Mouse (Mus musculus) spleen, adult 2 months (tissue): ENCODE data around the gene Fdxacb1. TPM values are rescaled to one million over a fixed set of nuclear protein-coding genes. Genes with fewer than 3 reads are reported as not detected.

Experiments used
- DNase-seq, 2 experiments: peaks; one replicate each; pipeline versions ENCODE4 v3.0.0 to v3.0.0-alpha.2; 2012 to 2021; ENCODE audit warnings: low spot score in 2 of 2, low read depth in 1 of 2
- H3K27ac ChIP-seq: fragments of 200-500 bp; 2 replicates; pipeline ENCODE4 v1.5.1; 2012; ENCODE audit warnings: low read length, inconsistent platforms; ENCODE audit not compliant: insufficient read depth
- H3K27me3 ChIP-seq: fragments of 200-500 bp; 2 replicates; pipeline ENCODE4 v1.6.1; 2012; ENCODE audit warnings: mild to moderate bottlenecking, moderate library complexity, low read length, inconsistent platforms; ENCODE audit not compliant: control insufficient read depth, insufficient read depth
- H3K36me3 ChIP-seq: fragments of 200-500 bp; 2 replicates; pipeline ENCODE4 v1.6.1; 2012; ENCODE audit warnings: mild to moderate bottlenecking, low read length, inconsistent platforms; ENCODE audit not compliant: control insufficient read depth, insufficient read depth
- H3K4me1 ChIP-seq: fragments of 200-500 bp; 2 replicates; pipeline ENCODE4 v1.6.1; 2011; ENCODE audit warnings: inconsistent platforms; ENCODE audit not compliant: control insufficient read depth, insufficient read depth, insufficient read length
- H3K4me3 ChIP-seq: fragments of 200-500 bp; 2 replicates; pipeline ENCODE4 v1.5.1; 2011; ENCODE audit warnings: mild to moderate bottlenecking, inconsistent platforms; ENCODE audit not compliant: insufficient read depth, insufficient read length; ENCODE audit errors: extremely low read depth
- CTCF ChIP-seq: fragments of 200-500 bp; IDR thresholded peaks from 2 replicates; pipeline ENCODE4 v1.5.1; 2011; ENCODE audit warnings: mild to moderate bottlenecking, inconsistent platforms; ENCODE audit not compliant: insufficient read depth, insufficient read length, insufficient replicate concordance; ENCODE audit errors: extremely low read depth
- POLR2A ChIP-seq: fragments of 200-500 bp; IDR thresholded peaks from 2 replicates; pipeline ENCODE4 v1.6.1; 2011; ENCODE audit warnings: low read depth, low read length, inconsistent platforms
- WGBS: fragments of 180-500 bp; shearing (Covaris S2); methylation state at CpG from one replicate; pipeline ENCODE4 v1.1.7; 2018; 5-methylcytosine and 5-hydroxymethylcytosine counted together
- polyA plus RNA-seq: library from polyadenylated mRNA; depleted of rRNA; stranded (reverse); fragments of >200 nt; gene quantifications from 2 replicates; pipeline ENCODE4 v1.2.3, GENCODE M21; 2012

Fdxacb1 gene
- polyA plus RNA-seq, 1 experiment: 3.2 TPM

- DNase-seq: no peak
- Histone ChIP-seq H3K27ac (no peak overlapping the region), H3K27me3 (no peaks in the 10 kb centered on the region; the same call in 1 of the 2 replicates), H3K36me3 (no peaks in the 10 kb centered on the region), H3K4me3 (no peak overlapping the region), H3K4me1 (no peaks in the 10 kb centered on the region)
- TF ChIP-seq CTCF: no peak
- TF ChIP-seq POLR2A: no peak
- WGBS: 84% methylated on average over 6 of the region's 6 CpGs
These were observed 17.3 kb upstream of the Fdxacb1 start for GRCm38 (mm10) chr9:50750706-50751105.

- H3K27ac ChIP-seq: 0 out of 2 replicates have a peak within 1 kb of the TSS, but pooled peaks have one; percentile 0
- no peak for DNase-seq
- H3K4me3 ChIP-seq: peak within 1 kb of the TSS; percentile 20; the same call in 1 of the 2 replicates
- 79% methylated on average over 22 of the region's 22 CpGs for WGBS
- no peaks in the 10 kb centered on the region for H3K27me3 ChIP-seq
- no peaks in the 10 kb centered on the region for H3K4me1 ChIP-seq
- H3K36me3 ChIP-seq: no peaks in the 10 kb centered on the region
- no peak for TF ChIP-seq CTCF
- no peak for TF ChIP-seq POLR2A
These were observed 16.7 kb upstream of the Fdxacb1 start, which contains the start of gene Cryab for GRCm38 (mm10) chr9:50751323-50751722. Gene Cryab (plus strand): TSS chr9:50751325.

- H3K4me3 ChIP-seq: peak within 1 kb of the TSS; percentile 20; the same call in 1 of the 2 replicates
- no peak for DNase-seq
- 83% methylated on average over 14 of the region's 14 CpGs for WGBS
These were observed 15.9 kb upstream of the Fdxacb1 start, which contains the start of gene Hspb2 for GRCm38 (mm10) chr9:50752054-50752602. Gene Hspb2 (minus strand): TSS chr9:50752354.

GRCm38 (mm10) chr9:50752784-50753615 is 15.0 kb upstream of the Fdxacb1 start:
- Histone ChIP-seq H3K36me3 (no peaks in the 10 kb centered on the region), H3K27me3 (no peaks in the 10 kb centered on the region), H3K27ac (no peak overlapping the region; the same call in 1 of the 2 replicates), H3K4me1 (no peaks in the 10 kb centered on the region), H3K4me3 (peak overlapping the region; percentile 17; the same call in 1 of the 2 replicates)
- WGBS: 84% methylated on average over 17 of the region's 17 CpGs
- TF ChIP-seq CTCF (no peak), POLR2A (no peak)
- no peak for DNase-seq

More at GRCm38 (mm10) chr9:50752054-50752602, 15.9 kb upstream of the Fdxacb1 start, which contains the start of gene Hspb2:
- Histone ChIP-seq H3K4me1 (no peaks in the 10 kb centered on the region), H3K27ac (peak within 1 kb of the TSS; percentile 43; the same call in 1 of the 2 replicates), H3K27me3 (no peaks in the 10 kb centered on the region), H3K36me3 (no peaks in the 10 kb centered on the region)
- TF ChIP-seq CTCF (no peak), POLR2A (no peak)

- WGBS: 67% methylated on average over 7 of the region's 7 CpGs
- Histone ChIP-seq H3K4me1 (no peaks in the 10 kb centered on the region), H3K36me3 (no peaks in the 10 kb centered on the region), H3K27ac (no peak overlapping the region), H3K27me3 (no peaks in the 10 kb centered on the region), H3K4me3 (no peak overlapping the region)
- TF ChIP-seq CTCF: no peak
- no peak for TF ChIP-seq POLR2A
- DNase-seq: no peak
These were observed 14.1 kb upstream of the Fdxacb1 start for GRCm38 (mm10) chr9:50753947-50754346.

- no peak overlapping the region for H3K4me3 ChIP-seq
- 76% methylated on average over 5 of the region's 5 CpGs for WGBS
- H3K4me1 ChIP-seq: no peaks in the 10 kb centered on the region
- H3K36me3 ChIP-seq: no peaks in the 10 kb centered on the region
- no peak overlapping the region for H3K27ac ChIP-seq
- DNase-seq: no peak
- no peaks in the 10 kb centered on the region for H3K27me3 ChIP-seq
- TF ChIP-seq POLR2A (no peak), CTCF (no peak)
These were observed 11.3 kb upstream of the Fdxacb1 start for GRCm38 (mm10) chr9:50756711-50757110.
